Mouse (Mus musculus) urinary bladder, postnatal 4 days (tissue): Measurements from ENCODE around the gene Gm44805.
A peak's percentile ranks its signal among the peaks of the same experiment; 100 is the strongest.

ENCODE experiments used
- DNase-seq, 2 experiments: peaks; one replicate each; pipeline ENCODE4 v3.0.0; 2021 to 2022; ENCODE audit warnings: low spot score in 2 of 2

Gene Gm44805

DNA sequence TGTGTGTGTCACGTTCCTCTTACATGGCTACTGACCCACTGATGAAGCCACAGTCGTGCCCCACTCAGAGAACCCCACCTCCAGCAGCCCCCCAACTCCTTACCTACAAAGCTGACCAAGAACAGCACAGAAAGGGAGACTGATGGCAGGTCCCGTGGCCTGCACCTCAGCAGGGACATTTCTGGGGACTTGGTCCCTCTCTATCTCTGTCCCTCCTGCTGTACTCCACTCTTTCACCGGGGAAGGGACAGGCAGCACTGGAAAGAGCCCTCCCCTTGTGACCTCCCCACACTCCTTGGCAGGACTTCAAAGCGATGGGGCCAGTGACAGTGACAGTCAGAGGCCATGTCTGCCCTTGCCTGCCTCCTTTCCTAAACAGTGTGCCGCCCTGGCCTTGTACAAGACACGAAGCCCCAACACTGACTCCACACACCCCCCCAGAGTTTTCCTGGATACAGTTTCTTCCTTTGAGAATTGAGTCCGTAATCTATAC is at the start of gene Gm44805, which contains the start of gene Apoc4:
TSS of gene Gm44805 (minus strand) at position 222 of the 493 bp plus-strand sequence.
TSS of gene Apoc4 (minus strand) at position 278 of the 493 bp plus-strand sequence.
- DNase-seq, result no peak

DNA sequence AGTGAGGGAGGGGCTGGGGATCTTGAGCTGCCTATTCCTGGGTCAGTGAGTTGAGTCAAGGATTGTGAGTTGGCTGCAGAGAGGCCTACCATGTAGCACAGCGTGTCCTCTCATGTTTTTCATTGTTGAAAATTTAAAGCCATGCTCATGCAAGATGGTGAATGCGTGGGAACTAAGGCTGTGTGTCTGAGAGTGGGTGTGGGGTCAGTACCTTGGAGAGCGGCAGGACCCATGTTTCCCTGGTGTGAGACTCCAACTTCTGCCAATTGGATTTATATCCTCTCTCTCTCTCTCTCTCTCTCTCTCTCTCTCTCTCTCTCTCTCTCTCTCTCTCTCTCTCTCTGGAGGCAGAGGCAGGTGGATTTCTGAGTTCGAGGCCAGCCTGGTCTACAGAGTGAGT is 45.3 kb upstream of the Gm44805 start:
- DNase-seq, result no peak

GRCm38 (mm10) chr7:19724167-19724566 is 42.9 kb upstream of the Gm44805 start:
- DNase-seq, result peak in 1 of 2 experiments; percentile 69

DNA sequence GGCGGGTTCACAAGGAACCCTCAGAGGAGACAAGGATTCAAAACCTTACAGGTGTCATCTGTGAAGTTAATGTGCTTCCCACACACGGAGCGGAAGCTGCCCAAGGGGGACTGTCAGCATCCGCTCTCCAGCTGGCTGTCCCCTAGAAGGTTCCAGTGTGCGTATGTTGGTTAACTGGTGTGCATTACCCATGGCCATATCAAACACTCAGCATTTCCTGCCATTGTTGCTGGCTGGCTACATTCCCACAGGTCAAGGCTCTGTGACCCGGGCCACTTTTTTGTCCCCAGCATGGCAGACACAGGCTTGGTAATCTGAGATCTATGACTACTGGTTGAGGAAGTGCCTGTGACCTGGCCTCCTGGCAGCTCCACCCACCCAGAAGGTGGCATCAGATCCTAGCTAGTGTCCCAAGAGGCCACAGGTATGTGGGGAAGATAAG is 41.6 kb upstream of the Gm44805 start:
- no peak for DNase-seq

DNA sequence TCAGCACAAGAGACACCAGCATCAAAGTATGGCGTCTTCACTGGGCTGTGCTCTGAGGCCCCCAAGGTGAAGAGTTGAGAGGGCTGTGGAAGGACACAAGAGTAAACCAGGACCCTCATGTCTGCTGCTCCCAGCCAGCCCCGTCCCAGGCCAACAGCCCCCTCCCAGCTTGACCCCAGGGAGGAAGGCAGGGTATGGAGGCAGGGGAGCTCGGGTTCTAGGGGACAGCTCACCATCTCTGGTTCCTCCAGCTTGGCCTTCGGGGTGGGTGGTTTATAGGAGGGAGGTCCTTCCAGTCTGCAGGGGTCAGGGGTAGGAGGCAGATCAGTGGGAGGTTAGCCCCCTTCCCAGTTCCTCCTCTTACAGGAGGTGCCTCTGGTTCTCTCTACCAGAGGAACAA is 38.0 kb upstream of the Gm44805 start:
- DNase-seq, result no peak

- no peak for DNase-seq
Observed at GRCm38 (mm10) chr7:19718297-19718952, 37.2 kb upstream of the Gm44805 start.

GRCm38 (mm10) chr7:19717346-19717745 is 36.1 kb upstream of the Gm44805 start:
- DNase-seq, result no peak

- DNase-seq, result no peak
Observed at GRCm38 (mm10) chr7:19716822-19717221, 35.6 kb upstream of the Gm44805 start.

GRCm38 (mm10) chr7:19716055-19716682 is 34.9 kb upstream of the Gm44805 start:
- no peak for DNase-seq

DNA sequence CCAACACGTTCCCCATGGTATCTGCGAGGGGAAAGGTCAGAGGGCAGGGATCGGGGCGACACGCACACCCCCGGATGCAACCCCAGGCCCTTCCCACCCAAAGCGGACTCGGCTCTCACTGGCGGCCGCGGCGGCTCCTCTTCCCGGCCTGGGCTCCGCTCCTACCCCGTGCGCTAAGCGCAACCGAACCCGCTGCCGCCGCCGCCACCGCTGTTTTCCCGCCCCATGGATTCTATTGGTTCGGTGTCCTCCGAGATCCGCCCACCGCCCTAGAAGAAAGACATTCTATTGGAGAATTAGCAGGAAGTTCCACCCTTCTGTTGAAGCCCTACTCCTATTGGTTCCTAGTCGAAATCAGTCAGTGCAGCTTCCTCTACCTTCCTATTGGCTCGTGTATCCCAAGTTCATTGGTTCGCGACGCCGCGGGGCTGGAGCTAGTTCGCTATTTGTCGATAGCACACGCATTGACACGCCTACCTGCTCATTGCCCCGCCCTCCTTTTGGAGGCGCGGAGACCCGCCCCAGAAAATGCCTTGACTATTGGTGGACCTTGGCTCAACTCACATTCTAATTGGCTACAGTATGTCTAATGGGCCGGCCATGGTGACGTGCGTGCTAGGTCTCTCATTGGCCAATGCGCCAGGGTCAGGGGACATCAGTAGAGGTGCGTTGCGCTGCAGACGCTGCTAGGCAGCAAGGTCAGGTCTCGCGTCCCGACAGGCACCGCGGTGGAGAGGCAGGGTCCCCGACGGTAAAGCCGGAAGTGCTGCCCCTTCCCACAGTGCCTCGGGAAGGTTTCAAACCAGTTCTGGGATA is 34.2 kb upstream of the Gm44805 start, which contains the start of gene Tomm40:
TSS of gene Tomm40 (minus strand) at position 200 of the 816 bp plus-strand sequence.
- DNase-seq, result peak; percentile 97 to 99

- no peak for DNase-seq
Observed at GRCm38 (mm10) chr7:19714836-19715235, 33.6 kb upstream of the Gm44805 start.

GRCm38 (mm10) chr7:19713598-19713997 is 32.4 kb upstream of the Gm44805 start:
- DNase-seq, result no peak

DNA sequence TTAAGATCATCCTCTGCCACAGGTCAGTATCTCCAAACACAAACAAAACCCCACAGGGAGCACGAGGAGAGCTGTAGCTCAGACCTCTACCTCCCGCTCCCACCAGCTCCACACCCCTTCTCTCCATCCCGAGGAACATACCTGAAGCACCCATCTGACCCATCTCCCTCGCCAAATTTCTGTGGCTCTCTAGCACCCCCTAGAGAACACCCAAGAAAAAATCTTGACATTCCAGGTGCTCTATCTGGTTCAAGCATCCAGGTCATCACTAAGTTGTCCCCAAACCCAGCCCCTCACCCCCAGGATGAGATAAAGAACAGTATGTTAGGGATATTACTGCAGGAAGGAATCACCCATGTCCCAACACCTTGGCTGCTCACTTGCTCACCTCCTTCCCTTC is 32.0 kb upstream of the Gm44805 start:
- no peak for DNase-seq

GRCm38 (mm10) chr7:19712414-19712813 is 31.2 kb upstream of the Gm44805 start:
- DNase-seq, result no peak

GRCm38 (mm10) chr7:19710650-19711049 is 29.4 kb upstream of the Gm44805 start:
- no peak for DNase-seq

- DNase-seq, result no peak
Observed at GRCm38 (mm10) chr7:19705271-19705670, 24.0 kb upstream of the Gm44805 start.

- DNase-seq, result no peak
Observed at GRCm38 (mm10) chr7:19704475-19704874, 23.3 kb upstream of the Gm44805 start.

GRCm38 (mm10) chr7:19702859-19703555 is 21.8 kb upstream of the Gm44805 start:
- DNase-seq, result no peak

DNA sequence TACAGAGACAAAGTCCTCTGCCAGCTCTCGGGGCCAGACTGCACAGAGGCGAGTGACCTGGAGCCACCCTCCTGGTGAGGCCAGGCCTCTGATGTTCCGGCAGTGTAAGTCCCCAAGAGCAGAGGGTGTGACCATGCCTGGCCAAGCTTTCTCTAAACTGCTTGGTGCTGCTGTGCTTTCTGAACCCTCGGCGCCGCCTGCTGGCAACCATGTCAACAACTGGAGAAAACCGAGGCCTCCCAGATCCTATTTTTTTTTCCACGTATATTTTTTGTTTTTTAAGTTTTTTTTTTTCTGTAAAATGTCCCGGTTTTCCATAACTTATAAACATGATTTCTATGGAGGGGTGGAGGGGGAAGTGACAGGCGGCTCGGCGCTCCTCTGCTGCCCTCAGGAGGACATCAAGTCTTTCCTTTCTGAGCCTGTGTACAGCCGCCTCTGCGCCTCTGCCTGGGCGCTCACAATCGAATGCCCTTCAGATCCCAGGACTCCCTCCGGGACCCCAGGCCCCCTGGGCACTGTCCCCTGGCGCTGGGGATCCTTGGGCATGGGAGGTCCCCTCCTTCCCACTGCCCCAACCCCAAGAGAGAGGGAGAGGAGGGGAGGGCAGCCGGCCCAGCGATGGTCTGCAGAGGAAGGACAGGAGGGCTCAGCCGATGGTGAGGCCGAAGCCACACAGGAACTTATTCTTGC is 20.0 kb upstream of the Gm44805 start:
- peak; percentile 56 to 77 for DNase-seq

- DNase-seq, result no peak
Observed at GRCm38 (mm10) chr7:19700299-19701068, 19.3 kb upstream of the Gm44805 start.
